ENCODE assay signal across 21 mouse cellular contexts in the genomic region with DNA sequence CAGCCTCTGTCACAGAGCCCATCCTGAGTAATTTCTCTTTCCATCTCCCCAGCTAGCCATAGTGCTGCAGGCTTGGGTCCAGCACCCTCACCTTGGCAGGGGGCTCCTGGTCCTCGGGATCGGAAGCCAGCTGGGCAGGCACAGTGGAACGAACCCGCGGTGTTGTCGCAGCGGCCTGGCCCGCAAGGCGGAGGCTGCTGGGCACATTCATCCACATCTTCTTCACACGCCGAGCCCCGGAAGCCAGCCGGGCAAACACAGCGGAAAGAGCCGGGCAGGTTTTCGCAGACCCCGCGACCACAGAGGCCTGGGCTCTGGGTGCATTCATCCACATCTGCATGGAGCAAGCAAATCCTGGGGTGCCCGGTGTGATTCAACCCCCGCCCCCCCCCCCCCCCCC. TPM values are rescaled to one million over a fixed set of nuclear protein-coding genes. Genes with fewer than 3 reads are reported as not detected.
DNase-seq lines count a peak whose midpoint lies in the region; ATAC-seq and TF ChIP-seq lines count a peak whose summit lies in the region.
"Had no signal": no experiment of that assay in that cellular context is flagged by ENCODE, and none has a peak within 500 bp of the region (broad histone marks: within the 10 kb centered on the region; RNA-seq: fewer than 3 reads in every experiment).

No protein-coding gene starts in this region.

- 0 out of 2 replicates have a peak overlapping the region, but pooled peaks have one; percentile 48 for H3K4me2 ChIP-seq in forebrain, embryonic 12.5 days
- no peak overlapping the region for H3K4me2 ChIP-seq in forebrain, postnatal 0 days (ENCODE audit: low read depth)
- H3K4me2 ChIP-seq in hindbrain, embryonic 13.5 days = no peak overlapping the region
- H3K4me2 ChIP-seq in hindbrain, embryonic 14.5 days (replicated peaks) = no peak overlapping the region
- no peak overlapping the region for H3K4me2 ChIP-seq in midbrain, embryonic 11.5 days
- H3K4me2 ChIP-seq in midbrain, embryonic 14.5 days (ENCODE audit: low read length) = no peak overlapping the region
- H3K4me2 ChIP-seq in limb, embryonic 12.5 days = peak overlapping the region; percentile 57; the same call in 1 of the 2 replicates

- H3K9ac ChIP-seq in forebrain, embryonic 12.5 days = 0 out of 2 replicates have a peak overlapping the region, but pooled peaks have one; percentile 12
- H3K9ac ChIP-seq in forebrain, postnatal 0 days = no peak overlapping the region
- H3K9ac ChIP-seq in hindbrain, embryonic 13.5 days = no peak overlapping the region
- H3K9ac ChIP-seq in hindbrain, embryonic 14.5 days = no peak overlapping the region
- no peak overlapping the region for H3K9ac ChIP-seq in midbrain, embryonic 11.5 days (ENCODE audit: low read length)
- H3K9ac ChIP-seq in midbrain, embryonic 14.5 days (replicated peaks; ENCODE audit: low read length) = no peak overlapping the region
- no peak overlapping the region for H3K9ac ChIP-seq in limb, embryonic 12.5 days (replicated peaks)
- H3K9ac ChIP-seq: liver, embryonic 13.5 days had no signal

- peaks cover 79% of the 10 kb centered on the region for H3K27me3 ChIP-seq in forebrain, embryonic 12.5 days
- H3K27me3 ChIP-seq in forebrain, postnatal 0 days (ENCODE audit: insufficient read depth, low read length) = peaks cover 34% of the 10 kb centered on the region
- peaks cover 88% of the 10 kb centered on the region for H3K27me3 ChIP-seq in hindbrain, embryonic 13.5 days
- H3K27me3 ChIP-seq in hindbrain, embryonic 14.5 days (ENCODE audit: control insufficient read depth, insufficient read depth, low read length) = peaks cover 69% of the 10 kb centered on the region
- H3K27me3 ChIP-seq in midbrain, embryonic 11.5 days (ENCODE audit: control insufficient read depth, insufficient read depth, low read length) = peaks cover 53% of the 10 kb centered on the region
- peaks cover 50% of the 10 kb centered on the region for H3K27me3 ChIP-seq in midbrain, embryonic 14.5 days (ENCODE audit: control insufficient read depth, insufficient read depth, low read length)
- H3K27me3 ChIP-seq in limb, embryonic 12.5 days = peaks cover 82% of the 10 kb centered on the region

- no peak for TF ChIP-seq CTCF in forebrain, postnatal 0 days (IDR thresholded peaks at IDR 0.05; ENCODE audit: low read depth)

- DNase-seq in forebrain, postnatal 0 days = no peak
- DNase-seq in hindbrain, embryonic 14.5 days (ENCODE audit: low spot score) = no peak
- DNase-seq in midbrain, embryonic 11.5 days (ENCODE audit: low spot score, missing footprints) = peak; percentile 82
- no peak for DNase-seq in midbrain, embryonic 14.5 days
- DNase-seq: cerebellum, adult 11-12 months; layer of hippocampus, adult 9-11 months; liver, embryonic 13.5 days; right cerebral cortex, postnatal 14 days; spleen, adult 18-20 months; thymus, postnatal 36 days had no signal

- H3K36me3 ChIP-seq in forebrain, embryonic 12.5 days (replicated peaks) = no peaks in the 10 kb centered on the region
- H3K36me3 ChIP-seq in forebrain, postnatal 0 days (ENCODE audit: insufficient read depth) = peaks cover 8% of the 10 kb centered on the region; the same call in 1 of the 2 replicates
- no peaks in the 10 kb centered on the region for H3K36me3 ChIP-seq in hindbrain, embryonic 13.5 days
- no peaks in the 10 kb centered on the region for H3K36me3 ChIP-seq in hindbrain, embryonic 14.5 days (replicated peaks; ENCODE audit: control insufficient read depth, insufficient read depth)
- H3K36me3 ChIP-seq in midbrain, embryonic 11.5 days (ENCODE audit: control insufficient read depth, insufficient read depth, low read length) = no peaks in the 10 kb centered on the region
- no peaks in the 10 kb centered on the region for H3K36me3 ChIP-seq in midbrain, embryonic 14.5 days (ENCODE audit: control insufficient read depth, insufficient read depth, low read length)
- H3K36me3 ChIP-seq in limb, embryonic 12.5 days = no peaks in the 10 kb centered on the region
- H3K36me3 ChIP-seq: liver, embryonic 13.5 days had no signal

- H3K9me3 ChIP-seq in forebrain, embryonic 12.5 days = no peaks in the 10 kb centered on the region
- H3K9me3 ChIP-seq in forebrain, postnatal 0 days (ENCODE audit: low read length) = no peaks in the 10 kb centered on the region
- no peaks in the 10 kb centered on the region for H3K9me3 ChIP-seq in hindbrain, embryonic 13.5 days
- no peaks in the 10 kb centered on the region for H3K9me3 ChIP-seq in hindbrain, embryonic 14.5 days (ENCODE audit: control insufficient read depth, low read length)
- H3K9me3 ChIP-seq in midbrain, embryonic 11.5 days (ENCODE audit: control insufficient read depth, low read length) = no peaks in the 10 kb centered on the region
- H3K9me3 ChIP-seq in midbrain, embryonic 14.5 days (ENCODE audit: control insufficient read depth, low read length) = no peaks in the 10 kb centered on the region
- H3K9me3 ChIP-seq in limb, embryonic 12.5 days = no peaks in the 10 kb centered on the region
- H3K9me3 ChIP-seq: forebrain, embryonic 13.5 days; liver, embryonic 13.5 days had no signal

- H3K27ac ChIP-seq in forebrain, embryonic 12.5 days = no peak overlapping the region
- no peak overlapping the region for H3K27ac ChIP-seq in forebrain, postnatal 0 days (ENCODE audit: low read depth, low read length)
- no peak overlapping the region for H3K27ac ChIP-seq in hindbrain, embryonic 13.5 days
- no peak overlapping the region for H3K27ac ChIP-seq in hindbrain, embryonic 14.5 days
- H3K27ac ChIP-seq in midbrain, embryonic 11.5 days (ENCODE audit: low read depth, low read length) = no peak overlapping the region
- H3K27ac ChIP-seq in midbrain, embryonic 14.5 days (replicated peaks; ENCODE audit: low read depth, low read length) = no peak overlapping the region
- no peak overlapping the region for H3K27ac ChIP-seq in limb, embryonic 12.5 days
- H3K27ac ChIP-seq: forebrain, embryonic 13.5 days; left cerebral cortex, adult 2 months; liver, embryonic 13.5 days had no signal

- peaks cover 23% of the 10 kb centered on the region for H3K4me1 ChIP-seq in forebrain, embryonic 12.5 days
- no peaks in the 10 kb centered on the region; the same call in 1 of the 2 replicates for H3K4me1 ChIP-seq in forebrain, postnatal 0 days (ENCODE audit: insufficient read depth)
- H3K4me1 ChIP-seq in hindbrain, embryonic 13.5 days (replicated peaks) = peaks cover 23% of the 10 kb centered on the region
- H3K4me1 ChIP-seq in hindbrain, embryonic 14.5 days (replicated peaks; ENCODE audit: control insufficient read depth, insufficient read depth, low read length) = no peaks in the 10 kb centered on the region
- peaks cover 4% of the 10 kb centered on the region for H3K4me1 ChIP-seq in midbrain, embryonic 11.5 days (ENCODE audit: control insufficient read depth, insufficient read depth, low read length)
- H3K4me1 ChIP-seq in midbrain, embryonic 14.5 days (ENCODE audit: control insufficient read depth, insufficient read depth, low read length) = 0 out of 2 replicates have a peak, but pooled peaks cover 9% of the 10 kb centered on the region
- H3K4me1 ChIP-seq in limb, embryonic 12.5 days (replicated peaks) = peaks cover 25% of the 10 kb centered on the region

- H3K4me3 ChIP-seq in forebrain, embryonic 12.5 days (replicated peaks) = no peak overlapping the region
- H3K4me3 ChIP-seq in forebrain, postnatal 0 days (ENCODE audit: low read depth, low read length) = no peak overlapping the region
- H3K4me3 ChIP-seq in hindbrain, embryonic 13.5 days = peak overlapping the region; percentile 2; the same call in 1 of the 2 replicates
- no peak overlapping the region for H3K4me3 ChIP-seq in hindbrain, embryonic 14.5 days (replicated peaks; ENCODE audit: low read length)
- no peak overlapping the region for H3K4me3 ChIP-seq in midbrain, embryonic 11.5 days (ENCODE audit: low read depth, low read length)
- H3K4me3 ChIP-seq in midbrain, embryonic 14.5 days (replicated peaks; ENCODE audit: low read depth, low read length) = no peak overlapping the region
- no peak overlapping the region; the same call in 1 of the 2 replicates for H3K4me3 ChIP-seq in limb, embryonic 12.5 days (replicated peaks)
- H3K4me3 ChIP-seq: left cerebral cortex, adult 2 months had no signal

- WGBS in forebrain, embryonic 12.5 days = 52% methylated on average over 19 of the region's 20 CpGs
- WGBS in forebrain, postnatal 0 days = 60% methylated on average over 18 of the region's 20 CpGs
- WGBS in hindbrain, embryonic 13.5 days = 50% methylated on average over 19 of the region's 20 CpGs
- WGBS in hindbrain, embryonic 14.5 days = 43% methylated on average over 19 of the region's 20 CpGs
- WGBS in midbrain, embryonic 11.5 days = 53% methylated on average over 18 of the region's 20 CpGs
- 39% methylated on average over 19 of the region's 20 CpGs for WGBS in midbrain, embryonic 14.5 days
- WGBS in limb, embryonic 12.5 days = 46% methylated on average over 18 of the region's 20 CpGs

- ATAC-seq in forebrain, embryonic 12.5 days (ENCODE audit: low FRiP score) = no peak
- ATAC-seq in forebrain, postnatal 0 days = no peak
- ATAC-seq in hindbrain, embryonic 13.5 days (ENCODE audit: low FRiP score) = no peak
- no peak for ATAC-seq in hindbrain, embryonic 14.5 days (ENCODE audit: low FRiP score)
- no peak for ATAC-seq in midbrain, embryonic 11.5 days (ENCODE audit: low FRiP score)
- ATAC-seq in midbrain, embryonic 14.5 days (ENCODE audit: low FRiP score, low TSS enrichment) = no peak
- ATAC-seq in limb, embryonic 12.5 days (ENCODE audit: insufficient number of reproducible peaks, insufficient read depth, low FRiP score, low TSS enrichment, low read depth) = no peak

RNA-seq across cellular contexts. Expression of a gene that starts 12.6 kb away (rescaled TPM):
- polyA plus RNA-seq in forebrain, embryonic 12.5 days (2016; fragmentation: Nextera tagmentation; extraction: Ambion mirVana) = 12.4 and 16.5 TPM in 2 replicates
- total RNA-seq in forebrain, postnatal 0 days (2014; rRNA removed) = 13.4 and 26.7 TPM in 2 replicates
- 8.3 and 11.7 TPM in 2 replicates for polyA plus RNA-seq in forebrain, postnatal 0 days (2015; fragmentation: Nextera tagmentation; extraction: Ambion mirVana)
- 5.4 and 6.0 TPM in 2 replicates for polyA plus RNA-seq in hindbrain, embryonic 13.5 days (2015; fragmentation: Nextera tagmentation; extraction: Ambion mirVana)
- polyA plus RNA-seq in hindbrain, embryonic 14.5 days (2014; fragmentation: Nextera tagmentation; extraction: Ambion mirVana) = 10.4 TPM in 2 replicates
- 2.9 and 5.8 TPM in 2 replicates for polyA plus RNA-seq in midbrain, embryonic 11.5 days (2014; fragmentation: Nextera tagmentation; extraction: Ambion mirVana)
- polyA plus RNA-seq in midbrain, embryonic 14.5 days (2014; fragmentation: Nextera tagmentation; extraction: Ambion mirVana) = 6.4 and 7.4 TPM in 2 replicates
- polyA plus RNA-seq in limb, embryonic 12.5 days (2016; fragmentation: Nextera tagmentation; extraction: Ambion mirVana) = 15.2 and 15.8 TPM in 2 replicates
- total RNA-seq: megakaryocyte, adult 5-6 weeks; monocyte, adult 5-6 weeks had no signal

RNA-seq across cellular contexts. Expression of a gene that starts 30.9 kb away (rescaled TPM):
- 77.1 and 81.2 TPM in 2 replicates for polyA plus RNA-seq in forebrain, embryonic 12.5 days (2016; fragmentation: Nextera tagmentation; extraction: Ambion mirVana)
- total RNA-seq in forebrain, postnatal 0 days (2014; rRNA removed) = 30.2 and 35.6 TPM in 2 replicates
- 31.8 and 33.1 TPM in 2 replicates for polyA plus RNA-seq in forebrain, postnatal 0 days (2015; fragmentation: Nextera tagmentation; extraction: Ambion mirVana)
- polyA plus RNA-seq in hindbrain, embryonic 13.5 days (2015; fragmentation: Nextera tagmentation; extraction: Ambion mirVana) = 61.8 and 62.5 TPM in 2 replicates
- polyA plus RNA-seq in hindbrain, embryonic 14.5 days (2014; fragmentation: Nextera tagmentation; extraction: Ambion mirVana) = 30.6 and 34.6 TPM in 2 replicates
- 45.9 and 50.7 TPM in 2 replicates for polyA plus RNA-seq in midbrain, embryonic 11.5 days (2014; fragmentation: Nextera tagmentation; extraction: Ambion mirVana)
- polyA plus RNA-seq in midbrain, embryonic 14.5 days (2014; fragmentation: Nextera tagmentation; extraction: Ambion mirVana) = 50.4 and 52.5 TPM in 2 replicates
- polyA plus RNA-seq in limb, embryonic 12.5 days (2016; fragmentation: Nextera tagmentation; extraction: Ambion mirVana) = 59.5 and 59.9 TPM in 2 replicates

RNA-seq across cellular contexts. Expression of a gene that starts 32.3 kb away (rescaled TPM):
- 1.5 TPM in 1 of 2 replicates, not detected in the other for polyA plus RNA-seq in forebrain, embryonic 12.5 days (2016; fragmentation: Nextera tagmentation; extraction: Ambion mirVana)
- total RNA-seq in forebrain, postnatal 0 days (2014; rRNA removed) = not detected in 2 replicates
- polyA plus RNA-seq in forebrain, postnatal 0 days (2015; fragmentation: Nextera tagmentation; extraction: Ambion mirVana) = not detected in 2 replicates
- polyA plus RNA-seq in hindbrain, embryonic 13.5 days (2015; fragmentation: Nextera tagmentation; extraction: Ambion mirVana) = not detected in 2 replicates
- polyA plus RNA-seq in hindbrain, embryonic 14.5 days (2014; fragmentation: Nextera tagmentation; extraction: Ambion mirVana) = not detected in 2 replicates
- not detected in 2 replicates for polyA plus RNA-seq in midbrain, embryonic 11.5 days (2014; fragmentation: Nextera tagmentation; extraction: Ambion mirVana)
- polyA plus RNA-seq in midbrain, embryonic 14.5 days (2014; fragmentation: Nextera tagmentation; extraction: Ambion mirVana) = not detected in 2 replicates
- 0.42 TPM in 1 of 2 replicates, not detected in the other for polyA plus RNA-seq in limb, embryonic 12.5 days (2016; fragmentation: Nextera tagmentation; extraction: Ambion mirVana)
- total RNA-seq: left cerebral cortex, adult 2 months; megakaryocyte, adult 5-6 weeks; monocyte, adult 5-6 weeks had no signal
- polyA plus RNA-seq: forebrain, embryonic 13.5 days; heart, embryonic 14.5 days; kidney, adult 2 months; lung, postnatal 0 days; neural tube, embryonic 14.5 days had no signal

Comparison
In these comparisons a context has a peak if more than half of its experiments do, and no peak if none do; other contexts are left out.
1. H3K4me2 ChIP-seq: peak in forebrain, embryonic 12.5 days (single experiment) and limb, embryonic 12.5 days (single experiment); none in forebrain, postnatal 0 days (single experiment), hindbrain, embryonic 13.5 days (single experiment), hindbrain, embryonic 14.5 days (single experiment), midbrain, embryonic 11.5 days (single experiment) and midbrain, embryonic 14.5 days (single experiment).